Mouse (Mus musculus): ENCODE results near the gene Pex19. TPM values are rescaled to one million over a fixed set of nuclear protein-coding genes. Genes with fewer than 3 reads are reported as not detected.
A peak's percentile ranks its signal among the peaks of the same experiment; 100 is the strongest.

The Pex19 gene
- polyA plus RNA-seq, 1 experiment from 2014 or later: 171 TPM

GRCm38 (mm10) chr1:172116948-172117347 is 9.6 kb upstream of the Pex19 start:
- WGBS: 94% methylated on average over 5 of the region's 5 CpGs

DNA sequence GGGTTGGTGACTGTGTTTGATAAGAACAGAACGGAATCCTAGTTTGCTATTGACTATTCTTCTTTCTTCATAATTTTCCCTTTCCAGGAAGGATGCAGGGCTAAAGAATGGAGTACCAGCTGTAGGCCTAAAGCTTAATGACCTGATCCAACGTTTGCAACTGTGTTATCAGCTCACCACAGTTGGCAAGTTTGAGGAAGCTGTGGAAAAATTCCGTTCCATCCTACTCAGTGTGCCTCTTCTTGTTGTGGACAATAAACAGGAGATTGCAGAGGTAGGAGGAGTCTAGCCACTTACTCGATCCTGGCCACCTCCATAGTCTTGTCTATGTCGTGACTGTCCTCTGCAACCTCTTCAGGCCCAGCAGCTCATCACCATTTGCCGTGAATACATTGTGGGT is 7.5 kb upstream of the Pex19 start:
- 92% methylated on average over 6 of the region's 6 CpGs for WGBS
- Histone ChIP-seq H3K9ac (replicated peaks) (no peak overlapping the region), H3K4me2 (replicated peaks) (no peak overlapping the region), H3K36me3 (peaks cover 97% of the 10 kb centered on the region), H3K27ac (no peak overlapping the region), H3K4me3 (replicated peaks) (no peak overlapping the region), H3K27me3 (no peaks in the 10 kb centered on the region), H3K9me3 (no peaks in the 10 kb centered on the region), H3K4me1 (replicated peaks) (no peaks in the 10 kb centered on the region)
- no peak for ATAC-seq

More at GRCm38 (mm10) chr1:172116948-172117347, 9.6 kb upstream of the Pex19 start:
- Histone ChIP-seq H3K27me3 (no peaks in the 10 kb centered on the region), H3K4me2 (replicated peaks) (no peak overlapping the region), H3K9me3 (no peaks in the 10 kb centered on the region), H3K27ac (no peak overlapping the region), H3K4me1 (replicated peaks) (no peaks in the 10 kb centered on the region), H3K36me3 (peaks cover 99% of the 10 kb centered on the region), H3K9ac (replicated peaks) (no peak overlapping the region), H3K4me3 (replicated peaks) (no peak overlapping the region)
- no peak for ATAC-seq

DNA sequence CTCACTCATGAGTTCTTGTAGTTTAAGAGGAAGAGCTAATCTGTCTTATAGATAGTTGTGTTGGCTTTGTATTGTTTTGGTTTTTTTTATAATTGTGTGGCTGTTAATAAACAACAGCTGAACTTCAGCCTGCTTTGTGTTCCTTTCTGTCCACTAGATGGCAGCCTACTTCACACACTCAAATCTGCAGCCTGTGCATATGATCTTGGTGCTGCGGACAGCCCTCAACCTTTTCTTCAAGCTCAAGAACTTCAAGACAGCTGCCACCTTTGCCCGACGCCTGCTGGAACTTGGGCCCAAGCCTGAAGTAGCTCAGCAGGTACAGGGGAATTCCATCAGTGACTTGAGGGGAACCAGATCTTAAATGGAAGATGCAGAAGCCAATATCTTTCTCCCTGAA is 6.8 kb upstream of the Pex19 start:
- 44% methylated on average over 3 of the region's 3 CpGs for WGBS
- peak; percentile 44; the same call in 1 of the 2 replicates for ATAC-seq
- no peak overlapping the region for H3K9ac ChIP-seq (replicated peaks)

DNA sequence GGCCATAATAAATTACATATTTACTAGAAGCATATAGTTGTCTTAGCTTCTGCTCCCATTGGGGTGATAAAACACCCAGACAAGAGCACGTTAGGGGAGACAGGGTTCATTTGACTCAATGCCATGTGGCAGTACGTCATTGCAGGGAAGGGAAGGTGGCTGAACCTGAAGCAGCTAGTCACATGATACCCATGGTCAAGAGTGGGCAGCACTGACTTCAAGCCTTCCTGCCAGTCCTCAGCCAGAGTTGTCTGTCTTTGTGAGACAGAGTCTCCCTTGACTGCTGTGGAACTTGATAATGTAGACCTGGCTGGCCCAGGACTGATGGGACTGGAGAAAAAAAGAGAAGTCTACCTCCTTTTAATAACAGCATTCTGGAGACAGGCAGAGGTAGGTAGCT is 3.9 kb upstream of the Pex19 start:
- Histone ChIP-seq H3K4me2 (replicated peaks) (no peak overlapping the region), H3K27me3 (no peaks in the 10 kb centered on the region), H3K4me3 (replicated peaks) (no peak overlapping the region), H3K27ac (no peak overlapping the region), H3K36me3 (peaks cover 62% of the 10 kb centered on the region), H3K4me1 (replicated peaks) (peaks cover 13% of the 10 kb centered on the region), H3K9me3 (no peaks in the 10 kb centered on the region), H3K9ac (replicated peaks) (no peak overlapping the region)
- ATAC-seq: no peak
- 88% methylated on average over 2 of the region's 2 CpGs for WGBS

More for the DNA sequence above, 6.8 kb upstream of the Pex19 start:
- H3K36me3 ChIP-seq: peaks cover 91% of the 10 kb centered on the region
- no peak overlapping the region for H3K27ac ChIP-seq
- no peak overlapping the region for H3K4me3 ChIP-seq (replicated peaks)
- no peaks in the 10 kb centered on the region for H3K4me1 ChIP-seq (replicated peaks)
- no peak overlapping the region for H3K4me2 ChIP-seq (replicated peaks)
- H3K9me3 ChIP-seq: no peaks in the 10 kb centered on the region
- no peaks in the 10 kb centered on the region for H3K27me3 ChIP-seq

- no peak for ATAC-seq
- no peak overlapping the region for H3K9ac ChIP-seq (replicated peaks)
- H3K4me1 ChIP-seq (replicated peaks): peaks cover 21% of the 10 kb centered on the region
- no peaks in the 10 kb centered on the region for H3K27me3 ChIP-seq
- no peaks in the 10 kb centered on the region for H3K9me3 ChIP-seq
- no peak overlapping the region for H3K4me3 ChIP-seq (replicated peaks)
- peaks cover 56% of the 10 kb centered on the region for H3K36me3 ChIP-seq
- no peak overlapping the region for H3K4me2 ChIP-seq (replicated peaks)
- 82% methylated on average over 6 of the region's 6 CpGs for WGBS
- no peak overlapping the region for H3K27ac ChIP-seq
Measured at GRCm38 (mm10) chr1:172124572-172124971, 2.0 kb upstream of the Pex19 start.

- Histone ChIP-seq H3K4me1 (replicated peaks) (peaks cover 21% of the 10 kb centered on the region), H3K9me3 (no peaks in the 10 kb centered on the region), H3K27me3 (no peaks in the 10 kb centered on the region), H3K36me3 (peaks cover 56% of the 10 kb centered on the region), H3K4me2 (replicated peaks) (peak overlapping the region; percentile 66), H3K27ac (no peak overlapping the region), H3K4me3 (replicated peaks) (peak overlapping the region; percentile 89), H3K9ac (replicated peaks) (peak overlapping the region; percentile 85)
- ATAC-seq: no peak
- 46% methylated on average over 5 of the region's 5 CpGs for WGBS
Measured at GRCm38 (mm10) chr1:172127487-172127886, 932 bp downstream of the Pex19 start.

DNA sequence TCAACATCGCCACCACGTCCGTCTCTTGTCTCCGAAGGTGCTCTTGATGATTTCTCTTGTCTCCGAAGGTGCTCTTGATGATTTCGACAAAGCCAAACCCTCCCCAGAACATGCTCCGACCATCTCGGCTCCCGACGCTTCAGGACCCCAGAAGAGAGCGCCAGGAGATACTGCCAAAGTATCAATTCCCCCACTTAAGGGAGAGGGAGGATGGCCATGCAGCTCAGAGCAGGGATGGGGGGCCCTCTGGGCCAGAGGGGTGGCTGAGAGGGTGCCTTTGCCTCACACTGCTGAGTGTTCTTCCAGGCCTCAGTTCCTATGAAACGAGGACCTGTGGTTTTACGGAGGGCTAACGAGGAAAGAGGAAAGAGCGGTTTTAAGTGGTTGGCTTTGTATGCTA is 2.0 kb downstream of the Pex19 start:
- Histone ChIP-seq H3K4me1 (replicated peaks) (peaks cover 21% of the 10 kb centered on the region), H3K36me3 (peaks cover 53% of the 10 kb centered on the region), H3K4me2 (replicated peaks) (no peak overlapping the region), H3K27me3 (no peaks in the 10 kb centered on the region), H3K9ac (replicated peaks) (no peak overlapping the region), H3K9me3 (no peaks in the 10 kb centered on the region), H3K27ac (no peak overlapping the region), H3K4me3 (replicated peaks) (no peak overlapping the region)
- WGBS: 94% methylated on average over 15 of the region's 15 CpGs
- ATAC-seq: no peak

- H3K27me3 ChIP-seq: no peaks in the 10 kb centered on the region
- WGBS: 63% methylated on average over 2 of the region's 2 CpGs
- no peak overlapping the region for H3K4me3 ChIP-seq (replicated peaks)
- no peak for ATAC-seq
- peaks cover 56% of the 10 kb centered on the region for H3K36me3 ChIP-seq
- H3K9ac ChIP-seq (replicated peaks): no peak overlapping the region
- no peak overlapping the region for H3K4me2 ChIP-seq (replicated peaks)
- peaks cover 21% of the 10 kb centered on the region for H3K4me1 ChIP-seq (replicated peaks)
- no peaks in the 10 kb centered on the region for H3K9me3 ChIP-seq
- no peak overlapping the region for H3K27ac ChIP-seq
Measured at GRCm38 (mm10) chr1:172129108-172129507, 2.6 kb downstream of the Pex19 start.

DNA sequence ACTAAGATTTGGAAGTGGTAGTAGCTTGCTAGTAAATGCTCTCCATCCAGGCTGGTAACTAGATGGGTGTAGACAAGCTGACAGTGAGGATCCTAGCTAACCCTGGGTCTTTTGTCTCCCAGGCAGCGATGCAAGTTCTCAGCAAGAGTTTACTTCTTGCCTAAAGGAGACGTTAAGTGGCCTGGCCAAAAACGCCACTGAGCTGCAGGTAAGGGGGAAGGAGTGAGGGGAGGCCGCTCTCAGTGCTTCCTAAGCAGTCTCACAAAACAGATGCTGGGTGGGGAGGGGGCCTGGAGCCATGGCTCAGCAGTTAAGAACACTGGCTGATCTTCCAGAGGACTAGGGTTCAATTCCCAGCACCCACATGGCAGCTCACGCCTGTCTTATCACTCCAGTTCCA is 3.2 kb downstream of the Pex19 start:
- Histone ChIP-seq H3K4me2 (replicated peaks) (no peak overlapping the region), H3K4me1 (replicated peaks) (peaks cover 21% of the 10 kb centered on the region), H3K4me3 (replicated peaks) (no peak overlapping the region), H3K27me3 (no peaks in the 10 kb centered on the region), H3K36me3 (peaks cover 63% of the 10 kb centered on the region), H3K9ac (replicated peaks) (no peak overlapping the region), H3K9me3 (no peaks in the 10 kb centered on the region), H3K27ac (no peak overlapping the region)
- WGBS: 99% methylated on average over 5 of the region's 5 CpGs
- ATAC-seq: no peak

DNA sequence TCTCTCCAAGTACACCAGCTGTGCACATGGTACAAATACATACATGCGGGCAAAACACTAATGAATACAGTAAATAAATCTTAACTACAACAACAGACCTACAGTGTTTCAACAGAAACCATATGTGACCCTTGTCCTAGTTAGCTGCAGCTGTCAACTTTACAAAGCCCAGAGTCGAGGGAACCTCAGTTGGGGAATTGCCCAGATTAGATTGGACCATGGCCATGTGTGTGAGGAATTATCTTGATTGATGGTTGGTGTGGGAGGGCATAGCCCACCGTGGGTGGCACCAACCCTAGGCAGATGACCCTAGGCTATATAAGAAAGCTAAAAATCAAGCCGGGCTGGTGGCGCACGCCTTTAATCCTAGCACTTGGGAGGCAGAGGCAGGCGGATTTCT is 5.8 kb downstream of the Pex19 start:
- peaks cover 78% of the 10 kb centered on the region for H3K36me3 ChIP-seq
- H3K4me1 ChIP-seq (replicated peaks): peaks cover 11% of the 10 kb centered on the region
- 96% methylated on average over 7 of the region's 7 CpGs for WGBS
- no peak for ATAC-seq
- no peak overlapping the region for H3K27ac ChIP-seq
- H3K4me2 ChIP-seq (replicated peaks): no peak overlapping the region
- no peaks in the 10 kb centered on the region for H3K9me3 ChIP-seq
- H3K9ac ChIP-seq (replicated peaks): no peak overlapping the region
- no peak overlapping the region for H3K4me3 ChIP-seq (replicated peaks)
- no peaks in the 10 kb centered on the region for H3K27me3 ChIP-seq

DNA sequence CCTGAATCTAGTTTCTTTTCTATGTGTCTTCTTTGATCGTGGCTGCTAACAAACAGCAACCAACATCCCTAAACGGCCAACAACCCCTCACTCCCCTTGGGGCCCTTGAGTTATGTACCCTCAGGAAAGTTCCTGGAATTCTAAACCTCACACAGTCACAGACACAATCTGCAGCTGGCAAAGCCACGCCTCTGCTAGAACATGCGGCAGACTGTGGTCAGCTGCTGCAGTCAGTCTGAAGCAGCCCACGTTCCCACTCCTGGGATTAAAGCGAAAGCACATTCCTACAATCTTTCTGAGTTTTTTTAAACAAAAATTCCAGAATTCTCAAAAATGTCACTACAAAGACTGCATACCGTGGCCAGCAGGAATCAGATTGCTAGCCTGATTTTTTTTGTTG is 7.0 kb downstream of the Pex19 start:
- Histone ChIP-seq H3K27ac (no peak overlapping the region), H3K4me3 (replicated peaks) (no peak overlapping the region), H3K27me3 (no peaks in the 10 kb centered on the region), H3K4me2 (replicated peaks) (no peak overlapping the region), H3K9ac (replicated peaks) (no peak overlapping the region), H3K36me3 (peaks cover 75% of the 10 kb centered on the region), H3K4me1 (replicated peaks) (no peaks in the 10 kb centered on the region), H3K9me3 (no peaks in the 10 kb centered on the region)
- WGBS: 90% methylated on average over 7 of the region's 7 CpGs
- ATAC-seq: no peak

DNA sequence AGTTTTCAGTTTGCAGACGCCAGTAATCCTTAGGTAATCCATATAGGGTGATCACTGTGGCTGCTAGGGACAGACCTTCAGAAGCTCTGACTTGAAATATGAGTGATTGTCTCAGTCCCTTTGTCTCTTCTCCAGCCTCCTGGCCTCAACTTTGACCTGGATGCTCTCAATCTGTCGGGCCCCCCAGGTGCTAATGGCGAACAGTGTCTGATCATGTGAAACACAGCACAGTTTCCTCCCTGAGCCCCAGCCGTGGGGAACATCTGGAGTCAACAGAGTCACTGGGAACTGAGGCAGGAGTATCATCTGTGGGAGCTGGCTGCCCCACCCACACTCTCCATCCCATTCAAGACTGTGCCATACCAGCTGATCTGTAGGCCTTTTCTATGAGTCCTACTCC is 7.5 kb downstream of the Pex19 start:
- 83% methylated on average over 4 of the region's 4 CpGs for WGBS
- H3K4me1 ChIP-seq (replicated peaks): no peaks in the 10 kb centered on the region
- H3K27me3 ChIP-seq: no peaks in the 10 kb centered on the region
- no peak overlapping the region for H3K27ac ChIP-seq
- H3K9ac ChIP-seq (replicated peaks): no peak overlapping the region
- H3K4me3 ChIP-seq (replicated peaks): no peak overlapping the region
- peaks cover 69% of the 10 kb centered on the region for H3K36me3 ChIP-seq
- no peaks in the 10 kb centered on the region for H3K9me3 ChIP-seq
- H3K4me2 ChIP-seq (replicated peaks): no peak overlapping the region
- no peak for ATAC-seq

- no peak overlapping the region for H3K4me2 ChIP-seq (replicated peaks)
- H3K36me3 ChIP-seq: peaks cover 11% of the 10 kb centered on the region
- H3K9ac ChIP-seq (replicated peaks): no peak overlapping the region
- H3K4me1 ChIP-seq (replicated peaks): no peaks in the 10 kb centered on the region
- H3K9me3 ChIP-seq: no peaks in the 10 kb centered on the region
- WGBS: 83% methylated on average over 2 of the region's 2 CpGs
- no peak overlapping the region for H3K4me3 ChIP-seq (replicated peaks)
- H3K27ac ChIP-seq: no peak overlapping the region
- ATAC-seq: no peak
- H3K27me3 ChIP-seq: no peaks in the 10 kb centered on the region
Measured at GRCm38 (mm10) chr1:172140160-172140559, 13.6 kb downstream of the Pex19 start.
